Mouse (Mus musculus): Measurements from ENCODE around the gene Ndufb8. TPM values are rescaled to one million over a fixed set of nuclear protein-coding genes. Genes with fewer than 3 reads are reported as not detected.

Ndufb8 gene
- polyA plus RNA-seq, 1 experiment from 2014 or later, result 617 TPM

GRCm38 (mm10) chr19:44519152-44519551, 36.1 kb downstream of the Ndufb8 start:
- H3K4me1 ChIP-seq (replicated peaks; ENCODE audit: control insufficient read depth, insufficient read depth, low read length), result peaks cover 14% of the 10 kb centered on the region
- H3K36me3 ChIP-seq (ENCODE audit: control insufficient read depth, insufficient read depth, low read length), result no peaks in the 10 kb centered on the region
- H3K27me3 ChIP-seq (replicated peaks; ENCODE audit: control insufficient read depth, insufficient read depth, low read length), result no peaks in the 10 kb centered on the region; the same call in 1 of the 2 replicates
- no peaks in the 10 kb centered on the region for H3K9me3 ChIP-seq (ENCODE audit: control insufficient read depth, low read length)
- no peak overlapping the region for H3K4me2 ChIP-seq (ENCODE audit: low read length)
- DNase-seq (ENCODE audit: low spot score), result no peak
- no peak overlapping the region for H3K9ac ChIP-seq (ENCODE audit: low read length)
- H3K4me3 ChIP-seq (ENCODE audit: low read depth, low read length), result no peak overlapping the region
- no peak; the same call in 1 of the 2 replicates for ATAC-seq (replicated peaks; ENCODE audit: low FRiP score, low TSS enrichment, low read depth)
- H3K27ac ChIP-seq (ENCODE audit: low read depth), result no peak overlapping the region
- WGBS, result 18% methylated on average over 7 of the region's 7 CpGs

- H3K27ac ChIP-seq (ENCODE audit: low read depth), result no peak overlapping the region
- H3K36me3 ChIP-seq (ENCODE audit: control insufficient read depth, insufficient read depth, low read length), result no peaks in the 10 kb centered on the region
- ATAC-seq (replicated peaks; ENCODE audit: low FRiP score, low TSS enrichment, low read depth), result no peak
- H3K9ac ChIP-seq (ENCODE audit: low read length), result no peak overlapping the region
- H3K4me3 ChIP-seq (ENCODE audit: low read depth, low read length), result no peak overlapping the region
- no peaks in the 10 kb centered on the region for H3K9me3 ChIP-seq (ENCODE audit: control insufficient read depth, low read length)
- DNase-seq (ENCODE audit: low spot score), result no peak
- H3K27me3 ChIP-seq (replicated peaks; ENCODE audit: control insufficient read depth, insufficient read depth, low read length), result peaks cover 9% of the 10 kb centered on the region
- no peak overlapping the region for H3K4me2 ChIP-seq (ENCODE audit: low read length)
- WGBS, result 67% methylated on average over 12 of the region's 12 CpGs
- peaks cover 16% of the 10 kb centered on the region for H3K4me1 ChIP-seq (replicated peaks; ENCODE audit: control insufficient read depth, insufficient read depth, low read length)
Observed at GRCm38 (mm10) chr19:44517996-44518768, 37.1 kb downstream of the Ndufb8 start.

DNA sequence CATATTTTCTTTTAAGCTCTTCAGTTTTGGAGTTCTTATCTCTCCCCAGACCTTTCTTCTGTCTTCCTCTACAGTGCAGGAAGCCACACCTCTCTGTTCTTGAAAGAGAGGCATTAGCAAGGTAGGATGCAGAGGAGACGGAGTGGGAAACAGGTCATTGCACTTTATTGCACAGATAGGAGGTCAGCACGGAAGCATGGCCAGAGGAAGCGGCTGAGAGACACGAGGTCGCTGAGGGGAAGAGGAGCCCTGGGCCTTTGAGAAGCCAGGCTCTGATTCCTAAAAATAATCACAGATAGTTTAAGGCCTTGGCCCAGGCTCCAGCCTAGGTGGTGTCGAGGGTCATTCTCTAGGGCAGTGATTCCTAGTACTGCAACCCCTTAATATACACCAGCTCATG, 39.5 kb downstream of the Ndufb8 start:
- H3K9me3 ChIP-seq (ENCODE audit: control insufficient read depth, low read length), result no peaks in the 10 kb centered on the region
- H3K27ac ChIP-seq (ENCODE audit: low read depth), result no peak overlapping the region
- 58% methylated on average over 6 of the region's 6 CpGs for WGBS
- DNase-seq (ENCODE audit: low spot score), result no peak
- no peaks in the 10 kb centered on the region for H3K36me3 ChIP-seq (ENCODE audit: control insufficient read depth, insufficient read depth, low read length)
- H3K27me3 ChIP-seq (replicated peaks; ENCODE audit: control insufficient read depth, insufficient read depth, low read length), result peaks cover 33% of the 10 kb centered on the region
- no peak overlapping the region for H3K4me3 ChIP-seq (ENCODE audit: low read depth, low read length)
- H3K4me2 ChIP-seq (ENCODE audit: low read length), result no peak overlapping the region
- no peak overlapping the region for H3K9ac ChIP-seq (ENCODE audit: low read length)
- ATAC-seq (replicated peaks; ENCODE audit: low FRiP score, low TSS enrichment, low read depth), result no peak
- peaks cover 16% of the 10 kb centered on the region for H3K4me1 ChIP-seq (replicated peaks; ENCODE audit: control insufficient read depth, insufficient read depth, low read length)

DNA sequence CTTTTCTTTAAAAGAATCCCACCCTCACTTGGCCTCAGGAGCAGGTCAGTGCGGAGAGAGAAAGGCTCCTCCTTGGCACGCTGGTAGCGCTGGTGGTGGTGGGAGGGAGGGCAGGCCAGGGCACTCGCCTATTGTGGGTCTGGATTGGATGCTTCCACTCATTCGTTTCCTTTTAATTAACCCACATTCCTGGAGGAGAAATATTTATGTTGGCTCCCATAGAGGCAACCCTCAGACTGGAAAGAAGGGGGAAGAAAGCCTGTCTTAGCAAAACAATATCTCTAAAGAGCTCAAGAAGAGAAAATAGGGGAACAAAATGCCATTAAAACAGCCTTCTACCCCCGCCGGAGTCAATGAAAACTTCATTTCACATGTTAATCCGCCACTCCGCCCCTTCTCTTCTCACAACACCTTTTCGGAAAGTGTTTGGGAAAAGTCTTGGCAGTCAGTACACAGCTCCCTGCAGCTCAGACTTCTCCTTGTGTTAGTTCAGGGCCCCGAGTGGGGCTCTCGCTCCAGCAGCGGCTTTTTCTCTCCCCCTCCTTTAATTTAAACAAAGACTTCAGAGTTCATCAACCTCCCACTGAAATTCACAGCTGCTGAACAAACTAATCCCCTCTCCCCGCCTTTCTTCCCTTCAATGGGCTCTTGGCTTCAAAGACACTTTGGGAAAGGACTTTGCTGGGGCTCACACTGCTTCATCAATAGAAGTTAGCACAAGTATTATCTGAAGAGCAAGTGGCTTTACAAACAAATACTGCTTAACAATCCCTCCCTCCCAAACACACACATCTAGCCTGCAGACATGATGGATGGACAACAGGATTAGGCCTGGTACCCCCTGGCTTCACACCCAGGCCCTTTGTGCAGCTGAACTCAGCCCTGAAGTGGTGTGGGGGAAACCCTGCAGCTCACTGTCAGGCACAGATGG, 40.5 kb downstream of the Ndufb8 start:
- peak overlapping the region; percentile 57; the same call in 1 of the 2 replicates for H3K27ac ChIP-seq (ENCODE audit: low read depth)
- no peak overlapping the region for H3K4me3 ChIP-seq (ENCODE audit: low read depth, low read length)
- DNase-seq (ENCODE audit: low spot score) (no peak), ATAC-seq (replicated peaks; ENCODE audit: low FRiP score, low TSS enrichment, low read depth) (no peak)
- H3K27me3 ChIP-seq (replicated peaks; ENCODE audit: control insufficient read depth, insufficient read depth, low read length), result peaks cover 43% of the 10 kb centered on the region
- peaks cover 16% of the 10 kb centered on the region for H3K4me1 ChIP-seq (replicated peaks; ENCODE audit: control insufficient read depth, insufficient read depth, low read length)
- H3K9ac ChIP-seq (ENCODE audit: low read length), result no peak overlapping the region
- H3K36me3 ChIP-seq (ENCODE audit: control insufficient read depth, insufficient read depth, low read length), result no peaks in the 10 kb centered on the region
- no peak overlapping the region; the same call in 1 of the 2 replicates for H3K4me2 ChIP-seq (ENCODE audit: low read length)
- no peaks in the 10 kb centered on the region for H3K9me3 ChIP-seq (ENCODE audit: control insufficient read depth, low read length)
- 23% methylated on average over 14 of the region's 14 CpGs for WGBS

GRCm38 (mm10) chr19:44513921-44514482, 41.2 kb downstream of the Ndufb8 start:
- H3K36me3 ChIP-seq (ENCODE audit: control insufficient read depth, insufficient read depth, low read length), result no peaks in the 10 kb centered on the region
- no peak overlapping the region for H3K4me3 ChIP-seq (ENCODE audit: low read depth, low read length)
- no peak overlapping the region for H3K27ac ChIP-seq (ENCODE audit: low read depth)
- no peak for DNase-seq (ENCODE audit: low spot score)
- peaks cover 12% of the 10 kb centered on the region for H3K4me1 ChIP-seq (replicated peaks; ENCODE audit: control insufficient read depth, insufficient read depth, low read length)
- ATAC-seq (replicated peaks; ENCODE audit: low FRiP score, low TSS enrichment, low read depth), result no peak
- peaks cover 49% of the 10 kb centered on the region for H3K27me3 ChIP-seq (replicated peaks; ENCODE audit: control insufficient read depth, insufficient read depth, low read length)
- no peaks in the 10 kb centered on the region for H3K9me3 ChIP-seq (ENCODE audit: control insufficient read depth, low read length)
- no peak overlapping the region for H3K9ac ChIP-seq (ENCODE audit: low read length)
- H3K4me2 ChIP-seq (ENCODE audit: low read length), result no peak overlapping the region; the same call in 1 of the 2 replicates
- 34% methylated on average over 7 of the region's 7 CpGs for WGBS

GRCm38 (mm10) chr19:44513054-44513833, 42.0 kb downstream of the Ndufb8 start:
- Histone ChIP-seq H3K9ac (ENCODE audit: low read length) (no peak overlapping the region), H3K27me3 (replicated peaks; ENCODE audit: control insufficient read depth, insufficient read depth, low read length) (peaks cover 54% of the 10 kb centered on the region), H3K27ac (ENCODE audit: low read depth) (no peak overlapping the region)

GRCm38 (mm10) chr19:44512601-44513000, 42.6 kb downstream of the Ndufb8 start:
- H3K36me3 ChIP-seq (ENCODE audit: control insufficient read depth, insufficient read depth, low read length), result no peaks in the 10 kb centered on the region
- ATAC-seq (replicated peaks; ENCODE audit: low FRiP score, low TSS enrichment, low read depth), result no peak
- peaks cover 57% of the 10 kb centered on the region for H3K27me3 ChIP-seq (replicated peaks; ENCODE audit: control insufficient read depth, insufficient read depth, low read length)
- no peak overlapping the region for H3K4me2 ChIP-seq (ENCODE audit: low read length)
- no peak for DNase-seq (ENCODE audit: low spot score)
- no peak overlapping the region for H3K4me3 ChIP-seq (ENCODE audit: low read depth, low read length)
- no peaks in the 10 kb centered on the region for H3K9me3 ChIP-seq (ENCODE audit: control insufficient read depth, low read length)
- H3K9ac ChIP-seq (ENCODE audit: low read length), result no peak overlapping the region
- H3K4me1 ChIP-seq (replicated peaks; ENCODE audit: control insufficient read depth, insufficient read depth, low read length), result peaks cover 9% of the 10 kb centered on the region; the same call in 1 of the 2 replicates
- no peak overlapping the region for H3K27ac ChIP-seq (ENCODE audit: low read depth)
- 38% methylated on average over 5 of the region's 5 CpGs for WGBS

More at GRCm38 (mm10) chr19:44513054-44513833, 42.0 kb downstream of the Ndufb8 start:
- Histone ChIP-seq H3K4me1 (replicated peaks; ENCODE audit: control insufficient read depth, insufficient read depth, low read length) (peaks cover 9% of the 10 kb centered on the region; the same call in 1 of the 2 replicates), H3K4me2 (ENCODE audit: low read length) (no peak overlapping the region), H3K4me3 (ENCODE audit: low read depth, low read length) (no peak overlapping the region), H3K9me3 (ENCODE audit: control insufficient read depth, low read length) (no peaks in the 10 kb centered on the region), H3K36me3 (ENCODE audit: control insufficient read depth, insufficient read depth, low read length) (no peaks in the 10 kb centered on the region)
- ATAC-seq (replicated peaks; ENCODE audit: low FRiP score, low TSS enrichment, low read depth), result no peak
- DNase-seq (ENCODE audit: low spot score), result no peak
- WGBS, result 40% methylated on average over 11 of the region's 11 CpGs
